Mouse (Mus musculus) spleen, adult 2 months (tissue): ENCODE data around the gene Axl. TPM values are rescaled to one million over a fixed set of nuclear protein-coding genes. Genes with fewer than 3 reads are reported as not detected.

Experiments
- DNase-seq, 2 experiments: peaks; one replicate each; pipeline versions ENCODE4 v3.0.0 to v3.0.0-alpha.2; 2012 to 2021; ENCODE audit warnings: low spot score in 2 of 2, low read depth in 1 of 2
- H3K27ac ChIP-seq: fragments of 200-500 bp; 2 replicates; pipeline ENCODE4 v1.5.1; 2012; ENCODE audit warnings: low read length, inconsistent platforms; ENCODE audit not compliant: insufficient read depth
- H3K27me3 ChIP-seq: fragments of 200-500 bp; 2 replicates; pipeline ENCODE4 v1.6.1; 2012; ENCODE audit warnings: mild to moderate bottlenecking, moderate library complexity, low read length, inconsistent platforms; ENCODE audit not compliant: control insufficient read depth, insufficient read depth
- H3K36me3 ChIP-seq: fragments of 200-500 bp; 2 replicates; pipeline ENCODE4 v1.6.1; 2012; ENCODE audit warnings: mild to moderate bottlenecking, low read length, inconsistent platforms; ENCODE audit not compliant: control insufficient read depth, insufficient read depth
- H3K4me1 ChIP-seq: fragments of 200-500 bp; 2 replicates; pipeline ENCODE4 v1.6.1; 2011; ENCODE audit warnings: inconsistent platforms; ENCODE audit not compliant: control insufficient read depth, insufficient read depth, insufficient read length
- H3K4me3 ChIP-seq: fragments of 200-500 bp; 2 replicates; pipeline ENCODE4 v1.5.1; 2011; ENCODE audit warnings: mild to moderate bottlenecking, inconsistent platforms; ENCODE audit not compliant: insufficient read depth, insufficient read length; ENCODE audit errors: extremely low read depth
- CTCF ChIP-seq: fragments of 200-500 bp; IDR thresholded peaks from 2 replicates; pipeline ENCODE4 v1.5.1; 2011; ENCODE audit warnings: mild to moderate bottlenecking, inconsistent platforms; ENCODE audit not compliant: insufficient read depth, insufficient read length, insufficient replicate concordance; ENCODE audit errors: extremely low read depth
- POLR2A ChIP-seq: fragments of 200-500 bp; IDR thresholded peaks from 2 replicates; pipeline ENCODE4 v1.6.1; 2011; ENCODE audit warnings: low read depth, low read length, inconsistent platforms
- WGBS: fragments of 180-500 bp; shearing (Covaris S2); methylation state at CpG from one replicate; pipeline ENCODE4 v1.1.7; 2018; 5-methylcytosine and 5-hydroxymethylcytosine counted together
- polyA plus RNA-seq: library from polyadenylated mRNA; depleted of rRNA; stranded (reverse); fragments of >200 nt; gene quantifications from 2 replicates; pipeline ENCODE4 v1.2.3, GENCODE M21; 2012; rRNA removed

The Axl gene
- polyA plus RNA-seq, 1 experiment = 129 TPM

DNA sequence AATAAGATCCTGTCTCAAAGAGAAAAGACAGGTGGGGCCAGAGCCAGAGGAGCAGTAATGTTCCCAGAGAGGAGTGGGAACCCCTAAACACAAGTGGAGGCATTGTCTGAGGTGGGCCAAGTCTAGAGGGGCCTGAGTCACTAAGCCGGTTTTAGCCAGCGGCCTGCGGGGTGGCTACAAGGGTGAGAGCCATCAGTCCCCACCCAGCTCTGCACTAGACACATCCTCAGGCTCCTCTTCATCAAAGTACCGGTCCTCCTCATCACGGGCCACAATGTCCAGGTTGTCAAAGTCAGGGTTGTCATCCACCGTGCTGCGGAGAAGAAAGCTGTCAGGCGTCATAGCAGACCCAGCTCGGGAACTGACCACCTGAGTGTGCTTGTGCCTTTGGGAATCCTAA is 75.7 kb downstream of the Axl start:
- no peak overlapping the region for H3K27ac ChIP-seq
- no peaks in the 10 kb centered on the region for H3K27me3 ChIP-seq
- peaks cover 35% of the 10 kb centered on the region for H3K36me3 ChIP-seq
- 93% methylated on average over 9 of the region's 9 CpGs for WGBS
- peak in 1 of 2 experiments; percentile 2 for DNase-seq
- peaks cover 27% of the 10 kb centered on the region for H3K4me1 ChIP-seq
- TF ChIP-seq CTCF (no peak), POLR2A (no peak)
- H3K4me3 ChIP-seq = no peak overlapping the region

GRCm38 (mm10) chr7:25711731-25712197 is 76.7 kb downstream of the Axl start:
- TF ChIP-seq CTCF (no peak), POLR2A (no peak)
- Histone ChIP-seq H3K4me3 (no peak overlapping the region), H3K27ac (peak overlapping the region; percentile 9; the same call in 1 of the 2 replicates), H3K4me1 (peaks cover 34% of the 10 kb centered on the region), H3K36me3 (peaks cover 35% of the 10 kb centered on the region), H3K27me3 (no peaks in the 10 kb centered on the region)
- DNase-seq = peak in 1 of 2 experiments; percentile 7
- 24% methylated on average over 7 of the region's 7 CpGs for WGBS

DNA sequence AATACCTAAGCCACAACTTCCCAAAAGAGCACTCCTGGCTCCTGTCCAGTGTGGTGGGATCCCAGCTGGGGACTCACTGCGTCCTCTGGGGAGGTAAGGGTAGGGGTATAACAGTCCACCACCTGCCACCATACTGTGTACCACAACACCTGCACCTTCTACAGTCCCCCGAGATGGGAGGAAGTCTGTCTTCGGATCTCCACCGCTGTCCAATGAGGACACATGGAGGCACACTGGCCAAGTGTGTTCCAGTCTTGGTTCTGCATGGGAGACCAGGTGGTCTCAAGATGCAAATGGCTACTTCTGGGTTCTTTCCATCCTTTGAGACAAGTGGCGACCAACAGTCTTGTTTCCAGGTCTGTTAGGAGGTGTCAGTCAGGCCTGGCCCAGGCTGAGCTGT is 77.3 kb downstream of the Axl start:
- Histone ChIP-seq H3K4me1 (peaks cover 40% of the 10 kb centered on the region), H3K4me3 (no peak overlapping the region), H3K27me3 (no peaks in the 10 kb centered on the region), H3K27ac (peak overlapping the region; percentile 9), H3K36me3 (peaks cover 35% of the 10 kb centered on the region)
- TF ChIP-seq CTCF (no peak), POLR2A (no peak)
- WGBS = 27% methylated on average over 5 of the region's 5 CpGs
- DNase-seq = peak in 1 of 2 experiments; percentile 3

GRCm38 (mm10) chr7:25710519-25711130 is 77.9 kb downstream of the Axl start:
- no peak overlapping the region for H3K4me3 ChIP-seq
- H3K27ac ChIP-seq = peak overlapping the region; percentile 56
- DNase-seq = peak in 1 of 2 experiments; percentile 18
- peaks cover 31% of the 10 kb centered on the region for H3K36me3 ChIP-seq
- no peaks in the 10 kb centered on the region for H3K27me3 ChIP-seq
- 29% methylated on average over 6 of the region's 7 CpGs for WGBS
- peaks cover 44% of the 10 kb centered on the region for H3K4me1 ChIP-seq
- no peak for TF ChIP-seq CTCF
- TF ChIP-seq POLR2A = no peak

GRCm38 (mm10) chr7:25709961-25710360 is 78.5 kb downstream of the Axl start:
- Histone ChIP-seq H3K4me3 (no peak overlapping the region), H3K27ac (peak overlapping the region; percentile 56; the same call in 1 of the 2 replicates), H3K36me3 (peaks cover 31% of the 10 kb centered on the region), H3K4me1 (peaks cover 50% of the 10 kb centered on the region), H3K27me3 (no peaks in the 10 kb centered on the region)
- WGBS = 17% methylated on average over 12 of the region's 12 CpGs
- TF ChIP-seq CTCF = no peak
- no peak for TF ChIP-seq POLR2A
- DNase-seq = peak in 1 of 2 experiments; percentile 4

DNA sequence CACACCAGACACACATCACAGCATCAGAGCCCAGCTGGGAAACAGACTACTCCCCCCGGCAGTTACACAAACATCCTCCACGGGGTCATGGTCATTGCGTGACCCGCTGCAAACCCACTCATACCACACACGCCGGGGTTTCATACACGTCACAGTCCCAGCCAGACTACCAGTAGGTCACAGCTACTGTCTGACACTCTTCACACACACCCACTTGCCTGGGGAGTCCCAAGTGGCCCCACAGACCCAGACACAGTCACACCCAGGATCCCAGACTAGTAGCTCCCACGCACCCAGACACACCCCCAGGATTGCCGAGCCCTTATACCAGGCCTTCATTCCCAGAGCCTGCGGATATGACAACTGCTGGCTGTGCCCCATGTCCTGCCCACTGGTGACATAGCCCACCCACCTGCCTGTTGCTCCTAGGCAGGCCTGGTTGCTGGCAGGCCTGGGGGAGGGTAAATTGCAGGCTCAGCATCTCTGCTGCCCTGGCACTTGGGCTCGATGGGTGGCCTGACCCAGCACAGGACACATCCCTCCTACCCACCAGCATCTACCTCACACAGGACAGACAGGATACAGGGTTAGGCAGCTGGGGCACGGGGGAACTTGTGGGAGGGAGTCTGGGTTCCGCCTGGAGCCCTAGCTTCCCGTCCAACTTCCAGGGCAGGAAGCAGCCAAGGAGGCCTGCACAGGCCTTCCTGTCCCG is 80.8 kb downstream of the Axl start:
- WGBS = 22% methylated on average over 15 of the region's 15 CpGs
- peak overlapping the region; percentile 70 for H3K27ac ChIP-seq
- H3K27me3 ChIP-seq = no peaks in the 10 kb centered on the region
- peaks cover 21% of the 10 kb centered on the region for H3K36me3 ChIP-seq
- peaks cover 50% of the 10 kb centered on the region for H3K4me1 ChIP-seq
- H3K4me3 ChIP-seq = no peak overlapping the region
- DNase-seq = peak in 1 of 2 experiments; percentile 26
- TF ChIP-seq CTCF (no peak), POLR2A (no peak)

Other genes with a start within 250 kb of the Axl start
- gene Ceacam2, start 248.8 kb downstream of the Axl start, polyA plus RNA-seq = 0.45 and 0.67 TPM in 2 replicates
- not detected in 2 replicates for gene Erich4, start 172.8 kb downstream of the Axl start, polyA plus RNA-seq
- gene Dmac2, start 169.3 kb downstream of the Axl start, polyA plus RNA-seq = 74.7 and 91.3 TPM in 2 replicates
- 54.8 and 71.5 TPM in 2 replicates for gene B3gnt8, start 162.1 kb downstream of the Axl start, polyA plus RNA-seq
- 81.4 and 108 TPM in 2 replicates for gene Bckdha, start 129.7 kb downstream of the Axl start, polyA plus RNA-seq
- gene Exosc5, start 129.5 kb downstream of the Axl start, polyA plus RNA-seq = 79.5 and 111 TPM in 2 replicates
- 0.35 and 0.61 TPM in 2 replicates for gene Tmem91, start 113.5 kb downstream of the Axl start, polyA plus RNA-seq
- 72.0 and 108 TPM in 2 replicates for gene B9d2, start 107.9 kb downstream of the Axl start, polyA plus RNA-seq
- gene Tgfb1, start 101.7 kb downstream of the Axl start, polyA plus RNA-seq = 152 and 179 TPM in 2 replicates
- 81.5 and 93.6 TPM in 2 replicates for gene Ccdc97, start 69.6 kb downstream of the Axl start, polyA plus RNA-seq
- 49.6 and 59.2 TPM in 2 replicates for gene Hnrnpul1, start 33.9 kb downstream of the Axl start, polyA plus RNA-seq
- gene Cyp2s1, start 28.2 kb upstream of the Axl start, polyA plus RNA-seq = 2.9 and 3.5 TPM in 2 replicates
- 0.06 and 0.08 TPM in 2 replicates for gene Cyp2b10, start 108.9 kb upstream of the Axl start, polyA plus RNA-seq